Mouse (Mus musculus): ENCODE data around the gene Trafd1.

The Trafd1 gene

DNA sequence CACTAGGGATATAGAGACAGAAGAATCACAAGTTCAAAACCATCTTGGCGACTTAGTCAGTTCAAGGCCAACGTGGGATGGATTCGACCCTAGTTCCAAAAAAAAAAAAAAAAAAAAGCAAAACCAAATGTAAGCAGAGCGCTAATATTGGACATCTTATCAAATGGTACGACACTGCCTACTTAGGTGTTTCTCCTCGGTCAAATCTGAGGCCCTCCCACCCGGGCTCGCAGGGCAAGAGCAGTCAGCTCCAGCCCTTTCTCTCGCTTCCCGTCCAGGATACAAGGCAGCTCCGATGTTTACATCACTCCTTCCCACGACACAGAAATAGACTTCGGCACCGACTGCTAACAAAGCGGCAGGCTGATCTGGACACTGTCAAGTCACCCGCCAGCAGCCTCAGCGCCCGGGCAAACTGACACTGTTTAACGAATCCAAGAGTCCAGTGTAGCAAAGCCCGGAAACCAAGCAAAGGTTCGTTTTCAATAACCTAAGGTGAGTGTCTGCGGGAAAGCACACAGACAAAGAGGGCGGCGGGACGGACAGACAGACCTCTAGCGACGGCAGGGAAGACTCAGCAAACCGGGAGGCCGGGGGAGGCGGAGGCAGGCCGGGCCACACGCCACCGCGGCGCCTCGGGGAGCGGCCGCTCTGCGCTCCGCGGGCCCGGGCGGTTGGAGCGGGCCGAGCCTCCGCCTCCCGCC lies 523 bp downstream of the Trafd1 start:
- in situ Hi-C loops (cut with MboI, MseI), result no loop called here

DNA sequence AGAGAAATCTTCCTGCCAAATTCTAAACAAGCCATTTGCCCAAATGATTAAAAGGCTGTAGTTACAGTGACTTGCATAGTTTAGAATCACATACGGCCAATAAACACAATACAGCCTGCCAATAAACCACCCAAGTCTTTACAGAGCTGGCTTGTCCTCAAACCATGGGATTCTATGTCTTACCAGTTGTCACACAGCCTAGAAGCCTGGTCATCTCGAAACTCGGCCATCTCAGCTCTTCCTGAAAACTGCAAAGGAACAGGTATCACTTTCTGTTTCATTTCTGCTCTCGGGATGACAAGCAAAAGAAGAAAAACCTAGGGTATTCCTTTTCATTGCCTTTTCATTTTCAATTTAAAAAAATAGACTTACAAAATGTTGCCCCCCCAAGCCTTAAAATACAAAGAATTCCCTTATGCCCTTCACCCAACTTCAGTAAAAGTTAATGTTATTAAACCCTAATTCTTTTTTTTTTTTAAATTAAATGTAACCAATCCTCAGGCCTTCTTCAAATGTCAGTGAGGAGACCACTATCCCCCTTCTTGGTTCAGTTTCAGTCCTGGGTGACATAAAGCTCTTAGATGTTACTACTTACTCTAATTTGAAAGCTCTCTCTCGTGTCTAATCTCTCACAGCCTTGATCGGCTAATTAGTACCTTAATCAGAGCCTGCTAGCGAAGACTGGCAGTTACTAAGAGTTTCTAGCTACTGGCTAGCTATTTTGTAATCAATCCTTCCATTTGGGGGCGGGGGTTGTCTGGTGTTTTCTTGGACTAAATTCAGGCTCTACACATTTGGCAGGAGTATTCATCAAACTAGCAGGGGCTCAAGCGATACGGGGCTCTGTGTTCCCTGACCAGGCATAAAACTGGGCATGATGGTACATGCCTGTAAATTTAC lies 1.3 kb downstream of the Trafd1 start:
- in situ Hi-C loops (cut with MboI, MseI), result no loop called here

- in situ Hi-C loops (cut with MboI, MseI), result no loop called here
Observed at GRCm38 (mm10) chr5:121380692-121381091, 4.7 kb downstream of the Trafd1 start.

DNA sequence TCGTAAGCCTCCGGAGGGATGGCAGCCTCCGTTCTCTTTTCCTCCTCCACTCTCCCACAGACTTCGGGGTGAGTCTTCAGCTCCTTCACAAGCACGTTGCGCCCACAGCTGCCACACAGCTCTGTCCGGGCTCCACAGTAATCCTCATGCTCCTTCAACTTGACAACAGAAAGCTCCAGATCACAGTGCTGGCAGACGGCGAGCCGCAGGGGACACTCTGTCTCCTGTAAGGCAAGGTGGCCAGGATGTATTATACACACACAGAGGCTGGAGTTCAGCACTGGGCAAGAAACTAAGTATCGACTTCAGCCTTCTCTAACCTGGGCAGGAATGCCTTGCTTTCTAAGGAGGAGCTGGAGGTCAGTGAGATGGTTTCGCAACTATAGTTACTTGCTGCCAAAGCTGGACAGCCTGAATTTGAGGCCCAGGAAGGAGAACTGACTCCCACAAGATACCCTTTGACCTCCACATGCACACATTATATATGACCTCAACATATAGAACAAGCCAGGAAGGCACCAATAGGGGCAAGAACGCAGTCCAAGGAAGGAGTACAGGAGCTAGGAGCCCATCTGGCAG lies 6.7 kb downstream of the Trafd1 start:
- in situ Hi-C loops (cut with MboI, MseI), result loop anchor here (5.0 kb wide), 1 partner anchor 161 kb away; no protein-coding TSS in a partner anchor

- in situ Hi-C loops (cut with MboI, MseI), result loop anchor here (5.0 kb wide), 1 partner anchor 160 kb away; no protein-coding TSS in a partner anchor
Observed at GRCm38 (mm10) chr5:121376972-121377371, 8.5 kb downstream of the Trafd1 start.

DNA sequence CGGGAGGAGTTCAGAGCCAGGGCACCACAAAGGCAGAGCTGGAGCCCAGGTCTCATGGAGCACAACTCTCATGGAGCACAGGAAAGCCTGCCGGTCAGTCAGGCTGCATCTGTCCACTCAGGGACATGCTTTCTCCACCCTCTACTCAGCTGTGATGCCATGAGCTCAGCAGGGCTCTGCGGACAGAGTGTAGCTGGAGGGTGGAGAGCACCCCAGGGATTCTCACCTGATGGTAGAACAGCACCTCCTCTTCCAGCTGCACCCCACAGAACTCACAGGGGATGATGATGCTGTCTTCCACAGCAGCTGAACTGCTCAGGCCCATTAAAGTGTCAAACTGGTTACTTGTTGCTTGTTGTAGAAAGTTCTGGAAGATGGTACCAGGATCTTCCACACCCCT lies 10.6 kb downstream of the Trafd1 start:
- in situ Hi-C loops (cut with MboI, MseI), result loop anchor here (5.0 kb wide), 1 partner anchor 157 kb away; no protein-coding TSS in a partner anchor

- in situ Hi-C loops (cut with MboI, MseI), result no loop called here
Observed at GRCm38 (mm10) chr5:121371712-121372111, 13.7 kb downstream of the Trafd1 start.

DNA sequence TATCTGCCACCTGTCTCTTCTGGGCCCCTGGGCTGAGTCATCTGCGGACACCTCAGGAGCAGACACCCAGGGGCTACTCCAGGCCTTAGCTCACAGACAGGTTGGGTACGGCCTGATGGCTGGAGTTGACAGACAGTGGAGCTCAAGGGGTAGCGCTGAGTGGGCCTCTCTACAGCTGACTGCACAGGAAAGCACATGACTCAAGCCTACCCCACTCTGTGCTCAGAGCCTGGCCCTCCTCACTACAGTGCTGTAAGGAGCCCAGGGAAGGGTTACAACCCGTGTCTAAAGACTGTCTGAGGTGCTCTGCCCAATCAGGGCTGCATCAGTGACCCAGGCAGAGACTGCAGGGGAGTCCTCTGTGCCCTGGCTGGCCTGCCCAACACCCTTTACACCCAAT lies 18.2 kb downstream of the Trafd1 start:
- in situ Hi-C loops (cut with MboI, MseI), result no loop called here

DNA sequence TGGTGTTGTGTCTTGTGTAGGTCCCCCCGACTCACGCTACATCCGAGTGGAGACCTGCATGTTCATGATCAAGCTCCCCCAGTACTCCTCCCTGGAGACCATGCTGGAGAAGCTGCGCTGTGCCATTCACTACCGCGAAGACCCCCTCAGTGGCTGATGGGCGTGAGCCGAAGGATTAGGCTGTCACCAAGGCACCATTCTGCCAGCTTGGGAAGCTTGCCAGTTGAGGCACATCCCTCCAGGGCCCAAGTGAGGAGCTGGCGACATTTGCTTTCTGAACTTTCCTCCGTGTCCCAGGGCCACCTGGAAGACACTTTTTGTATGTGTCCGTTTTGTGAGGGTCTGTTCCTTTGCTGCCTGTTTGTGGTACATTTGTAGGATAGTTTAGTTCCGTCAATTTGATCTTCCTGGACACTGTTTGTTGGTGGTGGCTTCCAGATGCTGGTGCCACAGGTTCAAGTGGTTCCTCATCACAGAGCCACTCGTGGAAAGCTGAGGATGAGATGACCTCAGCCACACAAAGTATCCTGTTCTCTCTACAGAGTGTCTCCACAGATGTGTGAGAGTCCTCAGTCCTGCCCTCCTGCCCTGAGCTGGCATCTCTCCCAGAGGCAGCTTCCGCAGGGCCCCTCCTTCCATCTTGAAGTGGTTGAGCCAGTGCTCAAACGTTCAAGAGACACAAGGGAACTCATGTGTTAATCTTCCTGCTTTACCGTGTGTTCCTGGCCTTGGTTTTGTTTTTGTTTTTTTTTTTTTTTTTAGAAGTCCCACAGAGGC lies 18.8 kb downstream of the Trafd1 start:
- in situ Hi-C loops (cut with MboI, MseI), result no loop called here

GRCm38 (mm10) chr5:121363441-121363840 lies 22.0 kb downstream of the Trafd1 start:
- in situ Hi-C loops (cut with MboI, MseI), result no loop called here

DNA sequence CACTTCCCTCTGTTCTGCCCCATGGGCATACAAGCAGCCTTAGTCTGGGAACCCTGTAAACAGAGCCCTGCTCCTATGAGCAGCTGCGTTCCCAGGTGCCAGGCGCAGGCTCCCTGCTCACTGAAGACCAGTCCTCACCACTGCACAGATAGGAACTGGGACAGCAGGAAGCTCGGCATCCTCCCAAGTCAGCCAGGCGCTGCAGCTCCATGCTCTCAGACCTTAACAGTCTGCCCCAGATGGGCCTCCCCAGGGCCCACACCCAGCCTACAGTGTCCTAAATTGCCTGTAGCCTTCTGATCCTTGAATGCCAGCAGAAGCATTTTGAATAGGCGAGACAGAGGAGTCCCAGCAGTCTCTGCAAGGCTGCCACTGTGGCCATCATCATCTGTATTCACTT lies 23.7 kb downstream of the Trafd1 start:
- in situ Hi-C loops (cut with MboI, MseI), result no loop called here

- in situ Hi-C loops (cut with MboI, MseI), result no loop called here
Observed at GRCm38 (mm10) chr5:121359229-121359628, 26.2 kb downstream of the Trafd1 start.

DNA sequence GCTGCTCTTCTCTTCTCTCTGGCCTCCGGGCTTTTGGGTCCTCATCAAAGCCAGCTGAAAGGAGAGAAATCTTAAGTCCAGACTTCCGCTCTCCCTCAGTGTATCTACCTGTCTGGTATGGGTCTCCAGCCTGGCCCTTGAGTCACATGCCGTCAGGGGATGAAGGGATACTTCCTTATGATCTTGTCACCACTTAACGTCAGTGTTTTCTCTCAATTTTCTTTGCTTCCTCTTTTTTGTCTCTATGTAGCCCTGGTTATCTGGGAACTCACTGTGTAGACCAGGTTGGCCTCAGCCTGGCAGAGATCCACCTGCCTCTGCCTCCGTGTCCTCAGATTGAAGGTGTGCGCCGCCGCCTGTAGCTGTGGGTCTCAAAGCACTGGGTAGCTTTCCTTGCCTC lies 41.4 kb downstream of the Trafd1 start:
- in situ Hi-C loops (cut with MboI, MseI), result loop anchor here (10.0 kb wide), 1 partner anchor 1189 kb away; no protein-coding TSS in a partner anchor

DNA sequence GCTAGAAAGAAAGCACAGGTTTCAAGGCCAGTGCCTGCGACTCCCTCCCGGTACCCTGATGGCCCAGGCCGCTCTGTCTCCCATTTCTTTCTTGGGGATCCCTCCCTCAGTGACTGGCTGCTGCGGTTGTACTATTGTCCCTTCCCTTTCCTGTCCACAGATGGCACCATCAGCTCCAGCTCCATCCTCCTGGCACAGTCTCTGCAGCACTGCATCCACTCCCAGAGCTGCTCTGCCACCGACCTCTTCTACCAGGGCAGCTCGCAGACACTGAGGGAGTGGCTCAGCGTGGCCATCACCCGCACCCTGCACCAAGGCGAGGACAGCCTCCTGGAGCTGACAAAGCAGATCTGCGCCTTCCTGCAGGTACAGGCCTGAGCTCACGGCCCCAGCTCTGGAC lies 42.9 kb downstream of the Trafd1 start:
- in situ Hi-C loops (cut with MboI, MseI), result loop anchor here (10.0 kb wide), 1 partner anchor 1188 kb away; no protein-coding TSS in a partner anchor

DNA sequence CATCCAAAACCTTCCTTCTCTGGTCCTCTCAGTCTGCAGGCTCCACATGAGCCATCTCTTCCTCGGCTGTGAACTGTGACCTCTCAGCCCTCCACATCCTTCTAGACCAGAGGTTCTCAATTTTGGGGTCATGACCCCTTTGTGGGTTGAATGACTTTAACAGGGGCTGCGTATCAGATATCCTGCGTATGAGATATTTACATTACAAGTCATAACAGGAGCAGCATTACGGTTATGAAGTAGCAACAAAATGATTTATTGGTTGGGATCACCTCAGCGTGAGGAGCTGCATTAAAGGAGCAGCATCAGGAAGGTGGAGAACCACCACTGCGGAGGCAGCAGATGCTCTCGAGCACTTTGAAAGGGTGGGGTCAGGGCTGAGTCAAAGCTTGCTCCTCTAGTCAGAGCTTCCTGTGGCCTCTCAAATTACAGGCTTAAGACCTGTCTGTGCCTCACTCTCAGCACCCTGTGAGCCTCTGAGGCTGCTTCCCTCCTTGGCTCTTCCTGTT lies 44.4 kb downstream of the Trafd1 start:
- in situ Hi-C loops (cut with MboI, MseI), result loop anchor here (10.0 kb wide), 1 partner anchor 1186 kb away; no protein-coding TSS in a partner anchor

- in situ Hi-C loops (cut with MboI, MseI), result loop anchor here (10.0 kb wide), 1 partner anchor 1185 kb away; no protein-coding TSS in a partner anchor
Observed at GRCm38 (mm10) chr5:121339507-121340230, 45.8 kb downstream of the Trafd1 start.

DNA sequence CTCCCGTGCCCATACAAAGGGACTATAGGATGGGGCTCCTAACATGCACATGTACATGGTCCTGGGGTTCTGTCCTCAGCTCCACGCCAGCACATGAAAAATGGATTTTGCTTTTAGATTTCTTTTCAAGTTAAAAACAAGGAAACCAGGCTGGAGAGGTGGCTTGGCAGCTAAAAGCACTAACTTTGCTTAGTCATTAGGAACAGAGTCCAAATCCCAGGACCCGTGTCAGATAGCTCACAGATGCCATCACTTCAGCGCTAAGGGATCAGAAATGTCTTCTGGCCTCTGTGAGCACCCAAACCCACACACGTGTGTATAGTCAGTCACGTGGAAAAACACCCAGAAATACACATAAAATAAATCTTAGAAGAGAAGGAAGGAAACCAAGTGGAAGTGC lies 48.7 kb downstream of the Trafd1 start:
- in situ Hi-C loops (cut with MboI, MseI), result no loop called here

- in situ Hi-C loops (cut with MboI, MseI), result no loop called here
Observed at GRCm38 (mm10) chr5:121336009-121336408, 49.4 kb downstream of the Trafd1 start.

GRCm38 (mm10) chr5:121335426-121335825 lies 50.0 kb downstream of the Trafd1 start:
- in situ Hi-C loops (cut with MboI, MseI), result no loop called here

- in situ Hi-C loops (cut with MboI, MseI), result no loop called here
Observed at GRCm38 (mm10) chr5:121334454-121334853, 51.0 kb downstream of the Trafd1 start.

Measured in regulatory T cell (primary cell).